Mouse (Mus musculus): ENCODE measurements around the gene Ivns1abp.

GRCm38 (mm10) chr1:151332819-151333218 is 11.5 kb upstream of the Ivns1abp start:
- no peak for TF ChIP-seq CTCF (IDR thresholded peaks at IDR 0.05; ENCODE audit: borderline replicate concordance, extremely low read depth, insufficient read depth, insufficient read length)
- TF ChIP-seq POLR2A (IDR thresholded peaks at IDR 0.05; ENCODE audit: borderline replicate concordance, extremely low read depth, insufficient read depth, insufficient read length, poor library complexity, severe bottlenecking): no peak

Measured in brain, embryonic 14.5 days (tissue).